Mouse (Mus musculus) forebrain, embryonic 11.5 days (tissue): Measurements from ENCODE around the gene Psen2. TPM values are rescaled to one million over a fixed set of nuclear protein-coding genes. Genes with fewer than 3 reads are reported as not detected.

Experiments
- ATAC-seq: fragments of 200-750 bp; cut with Nextera tagmentation; replicated peaks from 2 replicates; pipeline ENCODE4 v1.8.0; 2017; ENCODE audit warnings: moderate TSS enrichment; ENCODE audit not compliant: low FRiP score
- DNase-seq: peaks from one replicate; pipeline ENCODE4 v3.0.0-alpha.2; 2017; ENCODE audit warnings: low spot score
- H3K27ac ChIP-seq: fragments of 300-500 bp; sonication (generic); 2 replicates; pipeline ENCODE4 v1.5.1; 2014; ENCODE audit warnings: low read depth, low read length
- H3K27me3 ChIP-seq: fragments of 300-500 bp; sonication (generic); 2 replicates; pipeline ENCODE4 v1.6.1; 2014; ENCODE audit warnings: mild to moderate bottlenecking, low read length, mixed read lengths; ENCODE audit not compliant: control insufficient read depth, insufficient read depth
- H3K36me3 ChIP-seq: fragments of 300-500 bp; sonication (generic); 2 replicates; pipeline ENCODE4 v1.6.1; 2014; ENCODE audit warnings: mild to moderate bottlenecking, low read length, moderate library complexity, mixed read lengths; ENCODE audit not compliant: control insufficient read depth, insufficient read depth
- H3K4me1 ChIP-seq: fragments of 300-500 bp; sonication (generic); replicated peaks from 2 replicates; pipeline ENCODE4 v1.6.1; 2014; ENCODE audit warnings: low read length, mixed read lengths; ENCODE audit not compliant: control insufficient read depth, insufficient read depth
- H3K4me2 ChIP-seq: fragments of 300-500 bp; sonication (generic); 2 replicates; pipeline ENCODE4 v1.6.1; 2014; ENCODE audit warnings: low read depth, mild to moderate bottlenecking, low read length, moderate library complexity, mixed read lengths; ENCODE audit not compliant: severe bottlenecking
- H3K4me3 ChIP-seq: fragments of 300-500 bp; sonication (generic); 2 replicates; pipeline ENCODE4 v1.5.1; 2014; ENCODE audit warnings: low read depth, low read length
- H3K9ac ChIP-seq: fragments of 300-500 bp; sonication (generic); 2 replicates; pipeline ENCODE4 v1.6.1; 2014; ENCODE audit warnings: low read length
- H3K9me3 ChIP-seq: fragments of 300-500 bp; sonication (generic); 2 replicates; pipeline ENCODE4 v1.6.1; 2016; ENCODE audit warnings: low read length, mixed read lengths; ENCODE audit not compliant: control insufficient read depth
- WGBS: fragments of 180-500 bp; shearing (Covaris S2); extraction: QIAGEN DNeasy Blood & Tissue Kit; methylation state at CpG from one replicate; pipeline ENCODE4 v1.1.7; 2014; 5-methylcytosine and 5-hydroxymethylcytosine counted together
- polyA plus RNA-seq: library from polyadenylated mRNA; unstranded; fragments of >200 nt; fragmentation: Nextera tagmentation; extraction: Ambion mirVana; gene quantifications from 2 replicates; pipeline ENCODE4 v1.2.1, GENCODE M21; 2014

Psen2 gene
- polyA plus RNA-seq, 1 experiment from 2014 or later, result 5.7 TPM

GRCm38 (mm10) chr1:180300997-180301396 lies 37.8 kb upstream of the Psen2 start:
- H3K4me3 ChIP-seq, result no peak overlapping the region
- ATAC-seq, result no peak
- no peak overlapping the region for H3K4me2 ChIP-seq
- 53% methylated on average over 4 of the region's 4 CpGs for WGBS
- H3K9me3 ChIP-seq, result no peaks in the 10 kb centered on the region
- H3K27me3 ChIP-seq, result no peaks in the 10 kb centered on the region
- H3K36me3 ChIP-seq, result no peaks in the 10 kb centered on the region
- H3K9ac ChIP-seq, result no peak overlapping the region
- no peaks in the 10 kb centered on the region for H3K4me1 ChIP-seq
- no peak overlapping the region for H3K27ac ChIP-seq
- no peak for DNase-seq

- no peak overlapping the region for H3K4me2 ChIP-seq
- no peaks in the 10 kb centered on the region for H3K27me3 ChIP-seq
- H3K9me3 ChIP-seq, result no peaks in the 10 kb centered on the region
- no peaks in the 10 kb centered on the region for H3K4me1 ChIP-seq
- no peak overlapping the region for H3K4me3 ChIP-seq
- ATAC-seq (no peak), DNase-seq (no peak)
- no peaks in the 10 kb centered on the region for H3K36me3 ChIP-seq
- 91% methylated on average over 4 of the region's 4 CpGs for WGBS
- H3K27ac ChIP-seq, result no peak overlapping the region
- H3K9ac ChIP-seq, result no peak overlapping the region
Observed at GRCm38 (mm10) chr1:180300292-180300691, 37.1 kb upstream of the Psen2 start.

- Histone ChIP-seq H3K9me3 (no peaks in the 10 kb centered on the region), H3K27ac (no peak overlapping the region), H3K9ac (no peak overlapping the region), H3K27me3 (no peaks in the 10 kb centered on the region), H3K36me3 (no peaks in the 10 kb centered on the region), H3K4me3 (no peak overlapping the region), H3K4me1 (no peaks in the 10 kb centered on the region), H3K4me2 (no peak overlapping the region)
- WGBS, result 95% methylated on average over 4 of the region's 4 CpGs
- no peak for ATAC-seq
- DNase-seq, result no peak
Observed at GRCm38 (mm10) chr1:180299697-180300096, 36.5 kb upstream of the Psen2 start.

- Histone ChIP-seq H3K4me2 (no peak overlapping the region), H3K36me3 (no peaks in the 10 kb centered on the region), H3K4me1 (no peaks in the 10 kb centered on the region), H3K9ac (no peak overlapping the region), H3K27ac (no peak overlapping the region), H3K9me3 (no peaks in the 10 kb centered on the region), H3K4me3 (no peak overlapping the region), H3K27me3 (no peaks in the 10 kb centered on the region)
- 89% methylated on average over 9 of the region's 9 CpGs for WGBS
- ATAC-seq (no peak), DNase-seq (no peak)
Observed at GRCm38 (mm10) chr1:180296088-180296487, 32.9 kb upstream of the Psen2 start.

GRCm38 (mm10) chr1:180290358-180290757 lies 27.1 kb upstream of the Psen2 start:
- WGBS, result 85% methylated on average over 4 of the region's 4 CpGs
- ATAC-seq, result no peak

GRCm38 (mm10) chr1:180289788-180290187 lies 26.6 kb upstream of the Psen2 start:
- 81% methylated on average over 5 of the region's 5 CpGs for WGBS
- Histone ChIP-seq H3K27me3 (no peaks in the 10 kb centered on the region), H3K9me3 (no peaks in the 10 kb centered on the region), H3K27ac (no peak overlapping the region), H3K9ac (no peak overlapping the region), H3K4me2 (no peak overlapping the region), H3K4me1 (no peaks in the 10 kb centered on the region), H3K4me3 (no peak overlapping the region), H3K36me3 (no peaks in the 10 kb centered on the region)
- no peak for DNase-seq
- ATAC-seq, result no peak

More at GRCm38 (mm10) chr1:180290358-180290757, 27.1 kb upstream of the Psen2 start:
- Histone ChIP-seq H3K9me3 (no peaks in the 10 kb centered on the region), H3K9ac (no peak overlapping the region), H3K36me3 (no peaks in the 10 kb centered on the region), H3K4me1 (no peaks in the 10 kb centered on the region), H3K27ac (no peak overlapping the region), H3K27me3 (no peaks in the 10 kb centered on the region), H3K4me3 (no peak overlapping the region), H3K4me2 (no peak overlapping the region)
- DNase-seq, result no peak

GRCm38 (mm10) chr1:180288872-180289468 lies 25.7 kb upstream of the Psen2 start:
- H3K27ac ChIP-seq, result no peak overlapping the region
- no peaks in the 10 kb centered on the region for H3K36me3 ChIP-seq
- DNase-seq (no peak), ATAC-seq (no peak)
- H3K27me3 ChIP-seq, result no peaks in the 10 kb centered on the region
- H3K4me3 ChIP-seq, result no peak overlapping the region
- no peak overlapping the region for H3K4me2 ChIP-seq
- H3K9me3 ChIP-seq, result no peaks in the 10 kb centered on the region
- no peak overlapping the region for H3K9ac ChIP-seq
- H3K4me1 ChIP-seq, result peaks cover 1% of the 10 kb centered on the region; the same call in 1 of the 2 replicates
- 91% methylated on average over 7 of the region's 7 CpGs for WGBS

GRCm38 (mm10) chr1:180288227-180288626 lies 25.0 kb upstream of the Psen2 start:
- Histone ChIP-seq H3K27ac (no peak overlapping the region), H3K27me3 (no peaks in the 10 kb centered on the region), H3K4me2 (no peak overlapping the region), H3K4me3 (no peak overlapping the region), H3K9ac (no peak overlapping the region), H3K4me1 (peaks cover 4% of the 10 kb centered on the region; the same call in 1 of the 2 replicates), H3K9me3 (no peaks in the 10 kb centered on the region), H3K36me3 (no peaks in the 10 kb centered on the region)
- DNase-seq, result no peak
- ATAC-seq, result no peak
- 85% methylated on average over 7 of the region's 7 CpGs for WGBS

- Histone ChIP-seq H3K4me3 (no peak overlapping the region), H3K4me1 (peaks cover 4% of the 10 kb centered on the region; the same call in 1 of the 2 replicates), H3K9me3 (no peaks in the 10 kb centered on the region), H3K36me3 (no peaks in the 10 kb centered on the region), H3K9ac (no peak overlapping the region), H3K4me2 (no peak overlapping the region), H3K27ac (no peak overlapping the region), H3K27me3 (no peaks in the 10 kb centered on the region)
- WGBS, result 73% methylated on average over 15 of the region's 15 CpGs
- DNase-seq, result no peak
- ATAC-seq, result no peak
Observed at GRCm38 (mm10) chr1:180286081-180286831, 23.0 kb upstream of the Psen2 start.
